Mouse (Mus musculus): ENCODE measurements around the gene Ssc5d. TPM values are rescaled to one million over a fixed set of nuclear protein-coding genes. Genes with fewer than 3 reads are reported as not detected.

The Ssc5d gene
- polyA plus RNA-seq, 1 experiment from 2014 or later: 5.5 TPM

DNA sequence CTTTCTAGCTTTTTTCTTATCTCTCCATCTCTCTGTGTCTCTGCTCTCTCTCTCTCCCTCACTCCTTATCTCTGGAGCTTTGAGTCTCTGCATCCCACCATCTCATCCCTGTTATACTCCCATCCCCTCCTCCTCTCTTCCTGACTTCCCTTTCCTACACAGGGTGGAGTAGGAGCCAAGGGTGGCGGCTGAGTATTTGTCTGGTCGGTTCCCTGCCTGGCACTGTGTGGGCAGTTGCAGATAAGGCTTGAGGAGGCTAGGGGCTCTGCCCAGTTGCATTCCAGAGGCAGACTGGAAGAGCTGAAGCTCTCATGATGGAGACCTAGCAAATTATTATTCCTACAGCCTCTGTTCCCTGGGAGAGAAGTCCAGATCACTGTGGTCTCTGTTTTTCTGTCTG lies 62.7 kb downstream of the Ssc5d start:
- peaks cover 21% of the 10 kb centered on the region for H3K36me3 ChIP-seq
- 59% methylated on average over 2 of the region's 2 CpGs for WGBS

DNA sequence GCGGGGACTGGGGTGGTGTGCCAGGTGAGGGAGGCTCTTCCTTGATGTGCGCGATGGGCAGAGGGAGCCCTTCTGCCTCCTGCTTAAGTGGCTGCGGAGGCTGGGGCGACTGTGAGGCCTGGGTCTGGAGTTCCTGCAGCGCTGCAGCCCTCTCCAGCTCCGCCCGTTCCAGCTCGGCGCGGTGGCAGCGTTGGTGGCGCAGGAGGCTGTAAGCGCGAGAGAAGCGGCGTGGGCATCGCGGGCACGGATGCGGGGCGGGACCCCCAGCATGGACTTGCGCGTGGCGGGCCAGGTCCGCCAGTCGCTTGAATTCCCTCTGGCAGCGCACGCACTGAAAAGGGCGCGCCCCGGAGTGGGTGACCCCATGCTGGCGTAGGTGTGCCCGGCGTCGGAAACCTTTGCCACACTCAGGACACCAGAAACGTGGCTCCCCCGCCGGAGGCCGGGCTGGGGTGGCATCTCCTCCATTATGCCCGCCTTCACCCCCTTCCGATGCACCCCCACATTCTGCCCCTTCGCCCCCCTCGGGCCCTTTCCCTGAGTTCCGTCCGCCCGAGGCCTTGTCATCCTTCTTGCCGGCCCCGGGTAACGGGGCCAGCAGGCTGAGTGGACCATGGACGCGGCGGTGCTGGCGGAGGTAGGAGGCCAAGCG lies 67.9 kb downstream of the Ssc5d start:
- H3K36me3 ChIP-seq: peaks cover 30% of the 10 kb centered on the region
- H3K4me1 ChIP-seq: peaks cover 28% of the 10 kb centered on the region
- no peaks in the 10 kb centered on the region for H3K27me3 ChIP-seq
- no peak overlapping the region for H3K4me3 ChIP-seq (replicated peaks)
- no peak overlapping the region for H3K4me2 ChIP-seq (replicated peaks)
- H3K9me3 ChIP-seq (replicated peaks): no peaks in the 10 kb centered on the region
- no peak overlapping the region for H3K27ac ChIP-seq (replicated peaks)
- no peak for ATAC-seq (ENCODE audit: insufficient number of reproducible peaks, low FRiP score, low TSS enrichment, low read depth)
- 55% methylated on average over 55 of the region's 55 CpGs for WGBS
- H3K9ac ChIP-seq: no peak overlapping the region

More for the DNA sequence above, 62.7 kb downstream of the Ssc5d start:
- Histone ChIP-seq H3K9ac (no peak overlapping the region), H3K27ac (replicated peaks) (no peak overlapping the region), H3K4me3 (replicated peaks) (no peak overlapping the region), H3K27me3 (no peaks in the 10 kb centered on the region), H3K4me1 (no peaks in the 10 kb centered on the region; the same call in 1 of the 2 replicates), H3K4me2 (replicated peaks) (no peak overlapping the region), H3K9me3 (replicated peaks) (no peaks in the 10 kb centered on the region)
- no peak for ATAC-seq (ENCODE audit: insufficient number of reproducible peaks, low FRiP score, low TSS enrichment, low read depth)

DNA sequence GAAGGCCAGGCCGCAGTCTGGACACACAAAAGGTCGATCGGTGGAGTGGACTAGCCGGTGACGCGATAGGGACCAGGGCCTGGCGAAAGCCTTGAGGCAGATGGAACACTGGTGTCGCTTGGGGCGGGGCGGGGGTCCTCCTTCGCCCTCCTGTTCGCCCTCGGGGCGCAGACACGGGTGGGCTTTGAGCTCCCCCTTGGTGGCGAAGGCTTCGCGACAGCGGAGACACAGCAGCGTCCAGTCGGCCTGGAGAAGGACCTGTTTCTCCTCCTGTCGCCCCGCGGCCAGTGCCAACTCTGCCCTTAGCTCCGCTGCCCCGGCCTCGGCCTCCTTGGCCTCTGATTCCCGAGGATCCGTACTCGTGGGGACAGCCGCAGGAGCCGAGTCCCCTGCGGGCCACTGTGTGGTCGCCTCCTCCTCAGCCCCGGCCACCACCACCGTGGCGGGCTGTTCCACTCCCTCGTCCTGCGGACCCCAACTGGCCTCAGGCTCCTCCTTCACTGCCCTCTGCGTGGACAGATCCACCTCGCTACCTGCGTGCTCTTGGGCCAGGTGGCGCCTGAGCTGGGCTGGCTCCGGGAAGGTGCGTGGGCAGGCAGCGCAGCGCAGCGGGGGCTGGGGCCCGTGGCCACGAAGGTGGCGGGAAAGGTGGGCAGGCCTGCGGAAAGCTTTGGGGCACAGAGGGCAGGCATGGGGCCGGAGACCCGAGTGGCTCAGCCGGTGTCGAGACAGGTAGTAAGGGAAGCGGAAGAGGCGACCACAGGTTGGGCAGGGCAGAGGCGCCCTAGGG lies 68.6 kb downstream of the Ssc5d start:
- Histone ChIP-seq H3K27me3 (no peaks in the 10 kb centered on the region), H3K4me1 (peaks cover 28% of the 10 kb centered on the region), H3K36me3 (peaks cover 30% of the 10 kb centered on the region), H3K9me3 (replicated peaks) (no peaks in the 10 kb centered on the region), H3K9ac (no peak overlapping the region), H3K27ac (replicated peaks) (no peak overlapping the region), H3K4me2 (replicated peaks) (peak overlapping the region; percentile 75), H3K4me3 (replicated peaks) (peak overlapping the region; percentile 78)
- WGBS: 56% methylated on average over 59 of the region's 59 CpGs
- no peak for ATAC-seq (ENCODE audit: insufficient number of reproducible peaks, low FRiP score, low TSS enrichment, low read depth)

Other genes starting within 250 kb of the Ssc5d start
- gene Hspbp1, start 240.7 kb upstream of the Ssc5d start, polyA plus RNA-seq (2015; fragmentation: Nextera tagmentation; extraction: Ambion mirVana): 80.6 and 87.7 TPM in 2 replicates
- 1.5 and 2.1 TPM in 2 replicates for gene Brsk1, start 235.2 kb upstream of the Ssc5d start, polyA plus RNA-seq (2015; fragmentation: Nextera tagmentation; extraction: Ambion mirVana)
- 0.13 and 0.20 TPM in 2 replicates for gene Tmem150b, start 200.5 kb upstream of the Ssc5d start, polyA plus RNA-seq (2015; fragmentation: Nextera tagmentation; extraction: Ambion mirVana)
- 57.9 and 58.2 TPM in 2 replicates for gene Kmt5c, start 185.7 kb upstream of the Ssc5d start, polyA plus RNA-seq (2015; fragmentation: Nextera tagmentation; extraction: Ambion mirVana)
- 49.9 and 64.2 TPM in 2 replicates for gene Cox6b2, start 172.7 kb upstream of the Ssc5d start, polyA plus RNA-seq (2015; fragmentation: Nextera tagmentation; extraction: Ambion mirVana)
- gene Fam71e2, start 154.5 kb upstream of the Ssc5d start, polyA plus RNA-seq (2015; fragmentation: Nextera tagmentation; extraction: Ambion mirVana): not detected in 2 replicates
- gene Il11, start 142.9 kb upstream of the Ssc5d start, polyA plus RNA-seq (2015; fragmentation: Nextera tagmentation; extraction: Ambion mirVana): 0.36 and 0.37 TPM in 2 replicates
- gene Tmem190, start 142.8 kb upstream of the Ssc5d start, polyA plus RNA-seq (2015; fragmentation: Nextera tagmentation; extraction: Ambion mirVana): 0.75 and 1.1 TPM in 2 replicates
- 11.4 and 11.8 TPM in 2 replicates for gene Tmem238, start 136.1 kb upstream of the Ssc5d start, polyA plus RNA-seq (2015; fragmentation: Nextera tagmentation; extraction: Ambion mirVana)
- gene Rpl28, start 132.9 kb upstream of the Ssc5d start, polyA plus RNA-seq (2015; fragmentation: Nextera tagmentation; extraction: Ambion mirVana): 397 and 411 TPM in 2 replicates
- 348 and 351 TPM in 2 replicates for gene Ube2s, start 113.2 kb upstream of the Ssc5d start, polyA plus RNA-seq (2015; fragmentation: Nextera tagmentation; extraction: Ambion mirVana)
- gene Shisa7, start 81.1 kb upstream of the Ssc5d start, polyA plus RNA-seq (2015; fragmentation: Nextera tagmentation; extraction: Ambion mirVana): 0.43 and 0.99 TPM in 2 replicates
- 11.3 and 13.1 TPM in 2 replicates for gene Isoc2b, start 55.5 kb upstream of the Ssc5d start, polyA plus RNA-seq (2015; fragmentation: Nextera tagmentation; extraction: Ambion mirVana)
- gene Isoc2a, start 48.6 kb upstream of the Ssc5d start, polyA plus RNA-seq (2015; fragmentation: Nextera tagmentation; extraction: Ambion mirVana): 0.95 and 1.2 TPM in 2 replicates
- gene Gm36210, start 19.3 kb upstream of the Ssc5d start, polyA plus RNA-seq (2015; fragmentation: Nextera tagmentation; extraction: Ambion mirVana): not detected in 2 replicates
- gene Zfp628, start 10.6 kb upstream of the Ssc5d start, polyA plus RNA-seq (2015; fragmentation: Nextera tagmentation; extraction: Ambion mirVana): 4.1 and 4.9 TPM in 2 replicates
- gene Nat14, start 3.8 kb upstream of the Ssc5d start, polyA plus RNA-seq (2015; fragmentation: Nextera tagmentation; extraction: Ambion mirVana): 5.1 and 5.5 TPM in 2 replicates
- 0.32 and 1.1 TPM in 2 replicates for gene Sbk2, start 38.6 kb downstream of the Ssc5d start, polyA plus RNA-seq (2015; fragmentation: Nextera tagmentation; extraction: Ambion mirVana)
- 0.05 and 0.25 TPM in 2 replicates for gene Sbk3, start 45.4 kb downstream of the Ssc5d start, polyA plus RNA-seq (2015; fragmentation: Nextera tagmentation; extraction: Ambion mirVana)
- gene Zfp579, start 70.4 kb downstream of the Ssc5d start, polyA plus RNA-seq (2015; fragmentation: Nextera tagmentation; extraction: Ambion mirVana): 32.8 and 35.0 TPM in 2 replicates
- 15.2 and 15.8 TPM in 2 replicates for gene Zfp524, start 88.6 kb downstream of the Ssc5d start, polyA plus RNA-seq (2015; fragmentation: Nextera tagmentation; extraction: Ambion mirVana)
- gene Fiz1, start 88.9 kb downstream of the Ssc5d start, polyA plus RNA-seq (2015; fragmentation: Nextera tagmentation; extraction: Ambion mirVana): 43.9 and 46.2 TPM in 2 replicates
- 1.2 TPM in 1 of 2 replicates, not detected in the other for gene Gm44973, start 89.7 kb downstream of the Ssc5d start, polyA plus RNA-seq (2015; fragmentation: Nextera tagmentation; extraction: Ambion mirVana)
- gene Zfp865, start 94.6 kb downstream of the Ssc5d start, polyA plus RNA-seq (2015; fragmentation: Nextera tagmentation; extraction: Ambion mirVana): 8.0 and 9.0 TPM in 2 replicates
- gene Ccdc106, start 94.8 kb downstream of the Ssc5d start, polyA plus RNA-seq (2015; fragmentation: Nextera tagmentation; extraction: Ambion mirVana): 35.4 and 37.8 TPM in 2 replicates
- gene 4632433K11Rik, start 108.3 kb downstream of the Ssc5d start, polyA plus RNA-seq (2015; fragmentation: Nextera tagmentation; extraction: Ambion mirVana): not detected in 2 replicates
- 6.7 and 7.5 TPM in 2 replicates for gene Zfp784, start 112.7 kb downstream of the Ssc5d start, polyA plus RNA-seq (2015; fragmentation: Nextera tagmentation; extraction: Ambion mirVana)
- 36.8 and 43.1 TPM in 2 replicates for gene Zfp580, start 125.8 kb downstream of the Ssc5d start, polyA plus RNA-seq (2015; fragmentation: Nextera tagmentation; extraction: Ambion mirVana)
- gene U2af2, start 136.4 kb downstream of the Ssc5d start, polyA plus RNA-seq (2015; fragmentation: Nextera tagmentation; extraction: Ambion mirVana): 116 and 124 TPM in 2 replicates
- gene Epn1, start 154.4 kb downstream of the Ssc5d start, polyA plus RNA-seq (2015; fragmentation: Nextera tagmentation; extraction: Ambion mirVana): 66.5 and 70.6 TPM in 2 replicates
- gene Rfpl4, start 191.2 kb downstream of the Ssc5d start, polyA plus RNA-seq (2015; fragmentation: Nextera tagmentation; extraction: Ambion mirVana): not detected in 2 replicates
- gene Rasl2-9, start 200.2 kb downstream of the Ssc5d start, polyA plus RNA-seq (2015; fragmentation: Nextera tagmentation; extraction: Ambion mirVana): 0.60 and 0.80 TPM in 2 replicates
- gene Vmn1r55, start 223.9 kb downstream of the Ssc5d start, polyA plus RNA-seq (2015; fragmentation: Nextera tagmentation; extraction: Ambion mirVana): not detected in 2 replicates